Mouse (Mus musculus): Measurements from ENCODE around the gene Gsta1. TPM values are rescaled to one million over a fixed set of nuclear protein-coding genes. Genes with fewer than 3 reads are reported as not detected.

Gsta1 gene
- polyA plus RNA-seq, 1 experiment: not detected

Other genes starting within 250 kb of the Gsta1 start
- gene Gcm1, start 178.7 kb upstream of the Gsta1 start, polyA plus RNA-seq (2012; ENCODE audit: insufficient read depth, insufficient read length, low replicate concordance, missing spikeins): not detected in 2 replicates
- gene Fbxo9, start 121.6 kb upstream of the Gsta1 start, polyA plus RNA-seq (2012; ENCODE audit: insufficient read depth, insufficient read length, low replicate concordance, missing spikeins): not detected in 2 replicates
- gene Ick, start 121.5 kb upstream of the Gsta1 start, polyA plus RNA-seq (2012; ENCODE audit: insufficient read depth, insufficient read length, low replicate concordance, missing spikeins): not detected in 2 replicates
- not detected in 2 replicates for gene Gsta4, start 47.9 kb upstream of the Gsta1 start, polyA plus RNA-seq (2012; ENCODE audit: insufficient read depth, insufficient read length, low replicate concordance, missing spikeins)
- gene Gm3776, start 26.5 kb downstream of the Gsta1 start, polyA plus RNA-seq (2012; ENCODE audit: insufficient read depth, insufficient read length, low replicate concordance, missing spikeins): not detected in 2 replicates
- gene Gm10639, start 59.3 kb downstream of the Gsta1 start, polyA plus RNA-seq (2012; ENCODE audit: insufficient read depth, insufficient read length, low replicate concordance, missing spikeins): not detected in 2 replicates
- not detected in 2 replicates for gene Omt2a, start 84.1 kb downstream of the Gsta1 start, polyA plus RNA-seq (2012; ENCODE audit: insufficient read depth, insufficient read length, low replicate concordance, missing spikeins)
- gene Omt2b, start 96.9 kb downstream of the Gsta1 start, polyA plus RNA-seq (2012; ENCODE audit: insufficient read depth, insufficient read length, low replicate concordance, missing spikeins): not detected in 2 replicates
- not detected in 2 replicates for gene Gsta2, start 125.1 kb downstream of the Gsta1 start, polyA plus RNA-seq (2012; ENCODE audit: insufficient read depth, insufficient read length, low replicate concordance, missing spikeins)
- gene Dppa5a, start 137.5 kb downstream of the Gsta1 start, polyA plus RNA-seq (2012; ENCODE audit: insufficient read depth, insufficient read length, low replicate concordance, missing spikeins): not detected in 2 replicates
- not detected in 2 replicates for gene Ooep, start 148.1 kb downstream of the Gsta1 start, polyA plus RNA-seq (2012; ENCODE audit: insufficient read depth, insufficient read length, low replicate concordance, missing spikeins)
- gene Ddx43, start 165.1 kb downstream of the Gsta1 start, polyA plus RNA-seq (2012; ENCODE audit: insufficient read depth, insufficient read length, low replicate concordance, missing spikeins): not detected in 2 replicates
- gene Cgas, start 212.6 kb downstream of the Gsta1 start, polyA plus RNA-seq (2012; ENCODE audit: insufficient read depth, insufficient read length, low replicate concordance, missing spikeins): not detected in 2 replicates
- not detected in 2 replicates for gene Mto1, start 217.6 kb downstream of the Gsta1 start, polyA plus RNA-seq (2012; ENCODE audit: insufficient read depth, insufficient read length, low replicate concordance, missing spikeins)
- not detected in 2 replicates for gene Gm17324, start 218.1 kb downstream of the Gsta1 start, polyA plus RNA-seq (2012; ENCODE audit: insufficient read depth, insufficient read length, low replicate concordance, missing spikeins)